Mouse (Mus musculus) bone marrow, adult 2 months (tissue): ENCODE results near the gene Plxna2. TPM values are rescaled to one million over a fixed set of nuclear protein-coding genes. Genes with fewer than 3 reads are reported as not detected.

Source experiments
- H3K27ac ChIP-seq: fragments of 200-500 bp; 2 replicates; pipeline ENCODE4 v1.5.1; 2012; ENCODE audit warnings: low read depth, mild to moderate bottlenecking, control low read depth, inconsistent platforms, low read length; ENCODE audit not compliant: control insufficient read depth, poor library complexity, insufficient read depth
- H3K4me1 ChIP-seq: fragments of 200-500 bp; 2 replicates; pipeline ENCODE4 v1.6.1; 2011; ENCODE audit warnings: low read length; ENCODE audit not compliant: control insufficient read depth, insufficient read depth
- H3K4me3 ChIP-seq: fragments of 200-500 bp; replicated peaks from 2 replicates; pipeline ENCODE3; 2011; ENCODE audit warnings: mild to moderate bottlenecking, low read depth, low read length, control low read depth; ENCODE audit not compliant: control insufficient read depth
- CTCF ChIP-seq: fragments of 200-500 bp; IDR thresholded peaks from 2 replicates; pipeline ENCODE4 v1.5.1; 2011; ENCODE audit warnings: low read length, control low read depth; ENCODE audit not compliant: control insufficient read depth, insufficient read depth
- POLR2A ChIP-seq: fragments of 200-500 bp; IDR thresholded peaks from 2 replicates; pipeline ENCODE4 v1.6.1; 2011; ENCODE audit warnings: low read depth, mild to moderate bottlenecking, control low read depth, low read length, borderline replicate concordance; ENCODE audit not compliant: control insufficient read depth
- WGBS: fragments of 180-500 bp; shearing (Covaris S2); methylation state at CpG from one replicate; pipeline ENCODE4 v1.1.7; 2018; 5-methylcytosine and 5-hydroxymethylcytosine counted together
- polyA plus RNA-seq: library from polyadenylated mRNA; stranded (reverse); fragments of >200 nt; gene quantifications from 2 replicates; pipeline ENCODE4 v1.2.4, GENCODE M21; 2011; ENCODE audit warnings: low replicate concordance; ENCODE audit not compliant: missing spikeins, insufficient read depth, insufficient read length

Gene Plxna2
- polyA plus RNA-seq: 0.80 and 2.0 TPM in 2 replicates

DNA sequence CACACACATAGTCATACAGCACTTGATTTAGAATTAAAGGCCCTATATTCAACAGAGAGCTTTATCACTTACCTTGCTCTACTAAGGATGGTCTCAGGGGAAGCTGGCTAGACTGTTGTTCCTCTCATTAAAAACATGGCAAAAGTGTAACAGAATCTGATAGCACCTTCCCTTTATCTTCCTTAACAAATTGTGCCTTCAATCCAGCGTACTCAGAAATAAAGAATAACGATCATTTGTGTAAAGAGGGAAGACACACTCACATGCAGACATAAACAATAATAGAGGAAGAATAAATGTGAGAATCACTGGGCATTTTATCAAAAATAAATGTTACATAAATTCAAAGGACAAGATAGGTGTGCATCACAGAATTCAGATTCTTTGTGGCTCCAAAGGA, at the start of gene Plxna2:
Plxna2 (plus strand) TSS at position 301 of the 400 bp plus-strand sequence.
- WGBS: 84% methylated on average over 2 of the region's 2 CpGs
- no peak for TF ChIP-seq CTCF
- TF ChIP-seq POLR2A: no peak
- no peaks in the 10 kb centered on the region for H3K4me1 ChIP-seq
- no peak within 1 kb of the TSS for H3K4me3 ChIP-seq
- no peak within 1 kb of the TSS for H3K27ac ChIP-seq

DNA sequence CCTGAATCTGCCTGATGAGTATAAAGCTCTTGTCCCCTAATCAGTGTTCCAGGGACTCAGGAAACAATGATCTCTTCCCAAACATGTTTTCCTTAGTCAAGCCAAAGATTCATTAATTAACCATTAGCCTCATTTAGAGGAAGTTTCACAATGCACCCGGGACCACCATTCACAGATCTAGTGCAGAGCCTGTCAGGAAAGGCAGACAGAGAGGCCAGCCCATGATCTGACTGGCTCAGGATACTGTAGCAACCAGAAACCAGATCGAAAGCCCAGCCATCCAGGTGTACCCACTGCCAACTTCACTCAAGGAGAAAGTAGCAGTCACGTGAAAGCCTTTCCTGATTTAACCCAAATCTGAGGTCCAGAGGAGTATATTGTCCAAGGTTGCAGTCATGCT, 44.1 kb upstream of the Plxna2 start:
- Histone ChIP-seq H3K27ac (no peak overlapping the region), H3K4me3 (no peak overlapping the region), H3K4me1 (no peaks in the 10 kb centered on the region)
- 58% methylated on average over 3 of the region's 3 CpGs for WGBS
- TF ChIP-seq CTCF (no peak), POLR2A (no peak)

DNA sequence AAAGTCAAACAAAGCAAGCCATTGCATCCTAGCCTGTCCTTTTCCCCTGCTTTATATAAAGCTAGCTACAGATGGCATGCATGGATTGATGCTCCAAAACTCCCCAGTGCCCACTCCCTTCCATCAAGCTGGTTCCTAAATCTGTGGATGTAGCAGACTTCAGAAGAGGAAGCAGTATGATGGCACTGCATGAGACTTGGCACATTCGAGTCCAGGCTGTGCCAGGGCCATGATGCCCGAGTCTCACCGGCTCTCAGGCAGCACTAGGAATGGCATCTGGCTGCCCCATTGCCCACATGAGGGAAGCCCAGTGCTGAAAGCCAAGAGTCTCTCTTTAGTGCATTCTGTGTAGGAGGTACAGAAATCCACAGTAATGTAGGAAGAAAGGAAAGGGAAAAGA, 39.7 kb upstream of the Plxna2 start:
- Histone ChIP-seq H3K4me3 (no peak overlapping the region), H3K27ac (no peak overlapping the region), H3K4me1 (no peaks in the 10 kb centered on the region)
- 75% methylated on average over 3 of the region's 3 CpGs for WGBS
- TF ChIP-seq POLR2A: no peak
- TF ChIP-seq CTCF: no peak

DNA sequence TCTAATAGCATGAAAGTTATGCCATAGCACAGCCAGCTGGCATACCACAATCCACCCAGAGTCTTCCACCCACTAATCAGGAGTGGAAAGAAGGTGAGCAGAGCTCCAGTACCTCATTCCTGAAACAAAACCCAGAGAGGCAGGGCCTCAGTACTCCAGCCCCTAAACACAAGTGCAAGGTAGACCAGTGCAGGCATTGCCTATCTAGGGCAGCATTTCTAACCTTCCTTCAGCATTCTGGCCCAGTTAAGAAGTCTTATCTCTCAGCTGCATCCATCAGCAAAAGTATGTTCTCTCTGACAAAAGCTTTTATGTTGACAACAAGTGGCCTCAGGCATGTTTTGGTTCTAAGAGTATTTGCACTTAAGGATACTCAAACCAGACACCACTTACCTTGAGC, 37.5 kb upstream of the Plxna2 start:
- TF ChIP-seq CTCF (no peak), POLR2A (no peak)
- no peak overlapping the region for H3K4me3 ChIP-seq
- H3K27ac ChIP-seq: no peak overlapping the region
- H3K4me1 ChIP-seq: no peaks in the 10 kb centered on the region

DNA sequence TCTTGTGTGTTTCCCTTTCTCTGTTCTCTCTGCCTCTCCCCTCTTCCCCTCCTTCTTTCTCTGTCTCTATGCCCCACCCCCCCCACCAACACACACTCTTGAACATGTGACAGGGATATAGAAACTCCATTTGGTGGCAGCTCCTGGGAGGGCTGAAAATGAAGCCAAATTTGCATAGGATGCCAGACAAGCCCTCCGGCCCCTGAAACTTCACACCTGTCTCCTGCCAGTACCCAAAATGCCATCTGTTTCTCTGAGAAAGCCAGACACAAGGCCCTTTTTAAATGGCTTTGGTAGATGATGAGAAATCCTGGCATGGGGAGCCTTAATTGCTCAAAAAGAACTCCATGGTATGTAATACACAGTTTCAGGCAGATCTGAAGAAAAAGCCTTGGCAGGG, 31.3 kb upstream of the Plxna2 start:
- no peak overlapping the region for H3K27ac ChIP-seq
- no peak for TF ChIP-seq POLR2A
- no peak overlapping the region for H3K4me3 ChIP-seq
- 86% methylated on average over 1 of the region's 1 CpGs for WGBS
- H3K4me1 ChIP-seq: no peaks in the 10 kb centered on the region

DNA sequence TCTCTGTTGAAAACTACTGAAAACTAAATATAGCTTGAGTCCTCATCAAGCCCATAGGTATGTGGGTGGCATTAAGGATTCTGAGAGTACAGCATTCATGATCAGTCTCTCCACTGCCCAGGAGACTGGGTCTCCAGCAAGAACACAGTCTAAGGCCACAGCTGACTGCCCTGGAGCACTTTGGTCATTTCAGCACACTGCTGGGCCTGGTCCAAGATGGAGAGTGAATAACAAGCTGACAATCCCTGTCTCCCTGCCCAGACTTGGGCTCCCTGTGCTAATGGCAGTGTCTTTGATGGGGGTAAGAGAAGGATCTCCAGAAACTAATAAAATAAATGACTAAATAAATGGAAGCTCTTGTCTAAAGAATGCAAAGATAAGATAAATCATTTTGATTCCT, 30.5 kb upstream of the Plxna2 start:
- H3K4me3 ChIP-seq: no peak overlapping the region
- no peaks in the 10 kb centered on the region for H3K4me1 ChIP-seq
- H3K27ac ChIP-seq: no peak overlapping the region
- TF ChIP-seq POLR2A (no peak), CTCF (no peak)

DNA sequence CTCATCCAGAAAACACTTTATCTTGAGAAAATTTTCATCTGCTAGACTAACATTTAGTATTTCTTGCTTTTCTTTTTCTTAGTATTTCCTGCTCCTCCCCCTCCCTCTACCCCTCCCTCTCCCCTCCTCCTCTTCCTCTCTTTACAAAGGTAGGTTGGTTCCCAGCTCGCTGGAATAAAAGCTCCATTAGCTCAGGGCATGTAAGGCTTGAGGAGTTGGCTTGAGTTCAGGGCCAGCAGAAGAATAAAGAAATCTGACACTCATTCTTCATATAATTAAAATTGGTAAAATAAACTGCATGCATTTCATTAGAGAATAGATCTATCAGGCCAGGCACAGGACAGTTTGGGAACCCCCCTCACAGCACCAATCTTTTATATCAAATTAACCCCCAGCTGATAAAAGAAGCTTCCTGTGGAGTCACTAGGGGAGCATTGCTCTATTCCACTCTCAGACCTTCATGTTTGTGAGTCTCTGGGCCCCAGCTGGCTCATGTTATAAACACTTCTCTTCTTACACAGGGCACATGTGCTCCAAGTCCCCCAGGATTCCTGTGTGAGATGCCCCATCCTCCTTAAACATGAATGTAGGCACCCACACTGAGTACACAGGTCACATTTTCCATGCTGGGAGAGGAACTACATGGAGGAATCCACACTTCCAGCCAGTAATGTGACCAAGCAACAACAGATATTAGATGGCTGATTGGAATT, 29.9 kb upstream of the Plxna2 start:
- no peaks in the 10 kb centered on the region for H3K4me1 ChIP-seq
- TF ChIP-seq POLR2A (no peak), CTCF (no peak)
- H3K27ac ChIP-seq: no peak overlapping the region
- WGBS: 18% methylated on average over 1 of the region's 1 CpGs
- no peak overlapping the region for H3K4me3 ChIP-seq

DNA sequence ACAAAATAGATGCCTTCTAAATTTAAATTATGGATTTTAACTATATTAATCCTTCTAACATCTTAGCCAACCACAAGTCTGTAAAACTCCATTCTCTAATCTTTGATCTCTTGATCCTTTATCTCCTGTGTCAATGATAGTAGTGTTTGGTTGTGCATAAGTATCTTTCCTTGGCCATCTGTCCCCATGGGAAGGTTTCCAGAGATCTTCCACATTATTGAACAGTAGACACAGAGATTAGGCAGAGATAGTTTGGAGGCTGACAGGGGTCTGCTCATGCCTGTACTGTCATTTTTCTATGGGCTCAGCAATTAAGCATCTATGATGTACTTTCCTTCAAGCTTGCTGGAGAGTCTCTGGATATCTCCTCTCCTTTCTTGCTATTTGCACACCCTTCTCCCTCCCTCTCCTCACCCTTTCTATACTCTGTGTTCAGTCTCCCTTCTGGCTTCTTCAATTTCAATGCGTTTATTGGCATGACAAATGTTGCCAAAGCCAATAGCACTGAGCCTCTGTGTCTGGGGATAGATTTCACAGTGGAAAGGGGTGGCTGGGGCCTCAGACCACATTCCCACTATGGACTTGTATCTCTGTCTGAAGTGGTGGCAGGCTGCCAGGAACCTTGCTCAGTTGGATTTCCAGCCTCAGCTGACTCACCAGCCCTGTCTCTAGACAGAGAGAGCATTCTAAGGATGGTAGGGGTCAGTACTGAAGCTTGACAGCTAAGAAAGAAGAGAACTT, 29.1 kb upstream of the Plxna2 start:
- Histone ChIP-seq H3K4me3 (no peak overlapping the region), H3K27ac (no peak overlapping the region), H3K4me1 (no peaks in the 10 kb centered on the region)
- TF ChIP-seq CTCF (no peak), POLR2A (no peak)
- WGBS: 63% methylated on average over 1 of the region's 1 CpGs
